Mouse (Mus musculus) testis, adult 2 months (tissue): ENCODE data around the gene Reep6.

Experiments
- CTCF ChIP-seq: fragments of 200-500 bp; IDR thresholded peaks from 2 replicates; pipeline ENCODE4 v1.5.1; 2012; ENCODE audit warnings: low read depth, mild to moderate bottlenecking, inconsistent platforms, low read length, moderate library complexity; ENCODE audit not compliant: control insufficient read depth, insufficient read depth, insufficient replicate concordance
- POLR2A ChIP-seq: fragments of 200-500 bp; IDR thresholded peaks from 2 replicates; pipeline ENCODE4 v1.6.1; 2012; ENCODE audit warnings: low read depth, mild to moderate bottlenecking, inconsistent platforms, low read length, moderate library complexity; ENCODE audit not compliant: control insufficient read depth

DNA sequence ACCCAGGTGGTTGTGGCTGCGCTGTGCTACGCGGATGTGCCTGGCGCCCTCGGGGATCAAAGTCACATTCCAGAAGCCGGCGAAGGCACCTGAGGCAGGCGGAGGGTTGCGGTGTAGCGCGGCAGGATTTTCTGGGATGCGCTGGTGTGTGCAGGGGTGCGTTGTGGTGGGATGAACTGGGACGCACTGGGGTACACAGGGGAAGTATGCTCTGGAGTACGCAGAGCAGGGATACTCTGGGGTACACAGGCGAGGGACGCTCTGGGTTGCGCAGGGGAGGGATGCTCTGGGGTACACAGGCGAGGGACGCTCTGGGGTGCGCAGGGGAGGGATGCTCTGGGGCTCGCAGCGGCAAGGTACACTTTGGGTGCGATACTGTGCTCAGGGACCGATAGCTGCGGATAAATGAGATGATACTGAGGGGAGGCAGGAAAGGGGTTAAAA is 12.6 kb downstream of the Reep6 start:
- TF ChIP-seq CTCF (no peak), POLR2A (no peak)
